Mouse (Mus musculus): ENCODE results near the gene Rad23a.

Rad23a gene

DNA sequence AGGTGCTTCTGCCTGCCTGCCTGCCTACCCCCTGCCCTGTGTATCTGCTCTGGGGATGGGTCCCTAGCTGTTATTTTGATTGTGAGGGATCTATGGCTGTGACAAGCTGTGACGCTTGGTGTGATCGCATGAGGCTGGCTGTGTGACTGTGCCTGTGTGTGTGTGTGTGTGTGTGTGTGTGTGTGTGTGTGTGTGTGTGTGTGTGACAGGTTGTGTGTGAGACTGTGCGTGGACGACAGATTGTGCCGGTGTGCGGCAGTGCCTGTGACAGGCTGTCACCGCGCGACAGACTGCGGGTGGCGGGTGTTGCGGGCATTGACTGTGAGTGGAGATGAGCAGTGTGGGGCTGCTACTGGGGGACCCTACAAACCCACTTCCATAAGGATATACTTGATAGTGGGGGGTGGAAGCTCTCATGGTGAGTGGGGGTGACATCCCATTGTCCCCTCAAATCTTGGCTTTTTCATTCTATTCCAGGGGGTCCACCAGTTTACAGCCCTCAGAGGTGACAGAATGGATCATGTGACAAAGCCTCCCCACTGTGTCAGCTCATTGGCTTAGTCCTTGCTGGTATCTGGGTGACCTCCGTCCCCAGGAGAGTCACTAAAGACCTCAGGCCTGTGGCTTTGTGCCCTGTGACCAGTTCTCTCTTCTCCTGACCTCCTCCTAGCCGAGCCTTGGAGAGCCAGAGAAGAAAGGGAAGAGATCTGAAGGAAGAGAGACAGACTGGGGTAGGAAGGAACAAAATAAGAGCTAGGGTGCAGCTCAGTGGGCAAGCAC lies 52.8 kb downstream of the Rad23a start:
- DNase-seq (ENCODE audit: low spot score in 2 of 2) = no peak

DNA sequence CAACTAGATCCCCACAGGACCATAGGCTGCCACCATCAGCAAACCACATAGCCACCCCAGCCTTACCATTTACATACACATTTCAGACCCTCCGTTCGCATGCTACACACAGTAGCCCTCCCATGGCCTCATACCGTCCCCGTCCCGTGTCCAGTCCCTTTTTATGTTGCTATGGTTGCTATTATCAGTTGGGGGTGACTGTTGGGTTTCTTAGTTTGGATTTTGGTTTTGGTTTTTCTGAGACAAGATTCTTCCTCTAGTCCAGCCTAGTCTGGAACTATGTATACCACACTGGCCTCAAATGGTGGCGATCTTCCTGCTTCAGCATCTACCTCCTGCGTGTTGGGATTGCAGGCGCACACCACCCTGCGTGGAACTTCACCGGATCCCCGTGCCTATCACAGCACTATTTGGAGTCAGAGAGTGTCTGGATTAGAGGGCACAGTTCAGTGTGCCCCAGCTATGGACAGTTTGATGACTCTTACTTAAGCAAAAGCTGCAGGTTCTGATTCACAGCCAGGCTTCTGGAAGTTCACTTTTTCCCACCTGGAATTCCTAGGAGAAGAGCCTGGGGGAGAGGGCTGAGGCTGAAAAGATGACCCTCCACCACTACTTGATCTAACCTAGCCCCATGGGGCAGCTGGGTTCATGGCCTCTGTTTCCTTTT lies 53.5 kb downstream of the Rad23a start:
- no peak for DNase-seq (ENCODE audit: low spot score in 2 of 2)

DNA sequence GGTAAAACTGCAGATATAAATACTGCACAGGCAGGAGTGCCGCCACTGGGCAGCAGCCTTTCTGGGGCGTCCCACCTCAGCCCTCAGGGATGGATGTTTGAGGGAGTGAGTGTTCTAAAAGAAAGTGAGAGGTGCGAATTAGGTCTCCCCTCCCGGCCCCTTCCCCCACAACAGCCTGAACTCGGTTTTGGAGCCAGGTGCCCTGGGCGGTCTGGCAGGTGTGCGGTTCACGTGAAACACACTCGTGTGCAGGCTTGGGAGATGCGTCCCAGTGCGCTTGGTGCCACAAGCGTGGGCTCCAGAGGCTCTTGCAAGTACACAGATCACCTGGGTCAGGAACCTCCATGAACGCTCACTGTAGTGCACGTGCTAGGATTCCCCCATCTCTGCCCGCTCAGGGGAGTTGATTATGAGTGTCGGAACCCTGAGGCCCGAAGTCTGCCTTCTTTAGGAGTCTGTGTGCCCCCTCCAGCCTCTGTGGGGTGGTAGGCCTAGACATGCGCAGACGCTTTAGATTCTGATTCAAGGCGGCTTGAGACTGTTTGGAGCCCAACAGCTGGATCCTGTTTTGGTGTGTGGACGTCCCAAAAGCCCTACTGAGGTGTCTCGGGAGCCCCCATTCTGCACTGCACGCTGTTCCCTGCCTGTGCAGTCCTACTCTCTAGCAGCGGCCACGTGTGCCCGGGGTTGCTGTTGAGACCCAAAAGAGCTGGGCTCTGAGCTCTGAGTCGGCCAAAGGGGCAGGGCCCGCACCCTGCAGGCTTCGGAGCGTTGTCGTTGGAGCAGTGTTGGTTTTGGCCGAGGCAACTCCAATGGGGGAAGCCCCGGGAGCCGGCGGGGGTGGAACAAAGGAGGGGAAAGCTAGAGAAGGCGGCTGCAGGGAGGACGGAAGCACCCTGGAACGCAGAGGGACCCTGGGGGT lies 54.4 kb downstream of the Rad23a start:
- no peak for DNase-seq (ENCODE audit: low spot score in 2 of 2)

DNA sequence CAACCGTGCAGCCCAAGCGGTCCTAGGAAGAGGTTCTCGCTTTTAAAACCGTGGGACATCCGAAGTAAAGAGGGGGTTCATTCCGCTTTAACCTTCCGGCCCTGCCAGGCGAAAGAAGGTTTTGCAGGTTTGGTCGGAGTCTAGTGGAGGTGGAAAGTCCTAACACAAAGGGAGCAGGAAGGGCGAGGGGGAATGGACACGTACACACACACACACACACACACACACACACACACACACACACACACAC lies 55.0 kb downstream of the Rad23a start:
- no peak for DNase-seq (ENCODE audit: low spot score in 2 of 2)

DNA sequence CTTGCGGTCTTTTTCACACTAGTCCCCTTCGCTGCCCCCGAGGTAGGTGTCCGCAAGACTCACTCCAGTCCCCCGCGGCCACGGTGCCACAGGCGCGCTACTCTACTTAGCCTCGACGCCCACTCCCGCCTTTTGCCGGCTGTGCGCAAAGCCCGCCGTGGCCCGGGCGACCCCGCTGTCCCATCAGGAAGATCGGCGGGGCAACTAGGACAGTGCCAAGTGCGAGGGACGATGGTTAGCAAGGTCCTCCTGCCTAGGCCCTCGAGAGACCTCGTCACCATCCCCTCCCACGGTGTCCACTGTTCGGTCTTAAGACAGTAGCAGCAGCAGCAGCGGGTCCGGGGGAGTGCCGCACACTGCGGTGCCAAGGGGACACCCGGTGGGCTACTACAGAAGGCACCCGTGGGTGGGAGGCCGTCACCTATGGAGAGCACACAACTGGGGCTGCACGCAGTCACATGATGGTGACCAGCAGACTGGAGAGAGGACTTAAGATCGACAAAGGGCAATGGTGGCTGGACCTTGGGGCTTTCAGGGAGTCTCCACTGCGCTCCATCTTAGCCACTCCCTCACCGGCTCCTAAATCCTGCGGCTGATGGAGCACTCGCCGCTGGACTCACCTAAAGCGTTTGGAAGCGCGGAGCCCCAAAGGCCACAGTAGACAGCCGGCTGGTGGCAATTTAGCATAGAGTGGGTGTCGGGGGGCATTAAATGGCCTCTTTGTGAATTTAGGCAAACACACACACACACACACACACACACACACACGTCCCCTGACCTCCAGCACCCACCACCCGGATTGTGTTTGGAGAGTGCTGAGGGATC lies 55.6 kb downstream of the Rad23a start:
- no peak for DNase-seq (ENCODE audit: low spot score in 2 of 2)

All from natural killer cell, adult 2 months (primary cell).